Mouse (Mus musculus): ENCODE measurements around the gene Gpr37l1.
"Not testable (repeated sequence)": the region's sequence is repeated elsewhere in the genome, so short reads cannot be mapped to it uniquely, and the experiment has no call there.

Gpr37l1 gene

DNA sequence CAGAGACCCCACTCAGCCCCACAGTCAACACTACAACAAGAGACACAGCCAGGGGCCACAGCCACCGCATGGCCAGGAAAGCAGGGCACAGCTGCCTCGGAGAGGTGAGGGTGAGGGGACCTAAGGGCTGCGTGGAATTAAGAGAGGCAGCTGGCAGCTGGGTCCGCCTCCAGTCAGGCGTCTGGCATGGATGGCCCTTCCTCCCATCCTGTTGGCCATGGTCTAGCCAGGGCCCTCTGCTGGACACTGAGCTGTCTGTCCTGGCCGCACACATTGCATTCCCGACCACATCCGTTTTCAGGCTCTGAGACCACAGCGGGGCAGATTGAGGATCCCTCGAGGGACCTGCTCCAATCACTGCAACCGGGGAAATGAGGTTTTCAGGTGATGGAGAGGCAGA, at the start of gene Gpr37l1:
Gene Gpr37l1 (minus strand): TSS at position 247 of the 400 bp plus-strand sequence.
- DNase-seq (ENCODE audit: low read depth, low spot score), result no peak

- DNase-seq (ENCODE audit: low read depth, low spot score), result peak; percentile 14
Observed at GRCm38 (mm10) chr1:135213772-135214640, 46.5 kb upstream of the Gpr37l1 start.

DNA sequence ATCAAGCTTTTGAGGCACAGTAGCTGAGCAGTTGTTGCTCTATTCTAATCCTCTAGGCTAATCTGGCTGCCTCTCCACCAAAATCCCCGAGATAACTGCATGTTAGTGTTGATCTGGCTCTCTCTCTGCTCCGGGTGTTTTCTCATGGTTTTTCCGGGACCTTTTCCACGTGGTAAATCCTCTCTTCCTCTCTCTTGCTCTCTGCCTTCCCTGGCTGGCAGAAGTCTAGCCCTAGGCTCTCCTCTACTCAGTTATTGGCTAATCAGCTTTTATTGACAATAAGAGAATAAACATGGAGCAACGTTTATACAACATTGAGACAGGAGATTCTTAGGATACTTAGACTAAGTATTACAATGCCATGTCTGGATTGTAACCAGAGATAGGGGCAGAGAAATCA, 42.9 kb upstream of the Gpr37l1 start:
- no peak for DNase-seq (ENCODE audit: low read depth, low spot score)

DNA sequence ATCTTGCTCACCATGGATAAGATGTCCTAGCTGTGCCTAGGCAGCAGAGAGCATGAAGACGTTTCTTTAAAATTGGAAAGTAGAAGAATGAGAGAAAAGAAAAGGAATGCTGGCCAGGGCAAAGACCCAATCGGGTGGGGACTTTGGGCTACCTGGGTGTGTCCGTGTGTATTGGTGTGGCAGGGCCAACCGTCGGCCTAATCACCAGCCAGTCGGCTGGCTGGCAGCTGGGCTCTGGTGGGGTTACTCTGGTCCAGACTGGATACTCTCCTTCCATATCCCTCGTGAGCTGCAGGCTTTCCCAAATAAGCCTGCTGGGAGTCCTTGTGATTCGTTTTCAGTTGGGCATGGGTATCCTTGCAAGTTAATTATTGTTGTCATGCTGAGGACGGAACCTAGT, 41.2 kb upstream of the Gpr37l1 start:
- no peak for DNase-seq (ENCODE audit: low read depth, low spot score)

DNA sequence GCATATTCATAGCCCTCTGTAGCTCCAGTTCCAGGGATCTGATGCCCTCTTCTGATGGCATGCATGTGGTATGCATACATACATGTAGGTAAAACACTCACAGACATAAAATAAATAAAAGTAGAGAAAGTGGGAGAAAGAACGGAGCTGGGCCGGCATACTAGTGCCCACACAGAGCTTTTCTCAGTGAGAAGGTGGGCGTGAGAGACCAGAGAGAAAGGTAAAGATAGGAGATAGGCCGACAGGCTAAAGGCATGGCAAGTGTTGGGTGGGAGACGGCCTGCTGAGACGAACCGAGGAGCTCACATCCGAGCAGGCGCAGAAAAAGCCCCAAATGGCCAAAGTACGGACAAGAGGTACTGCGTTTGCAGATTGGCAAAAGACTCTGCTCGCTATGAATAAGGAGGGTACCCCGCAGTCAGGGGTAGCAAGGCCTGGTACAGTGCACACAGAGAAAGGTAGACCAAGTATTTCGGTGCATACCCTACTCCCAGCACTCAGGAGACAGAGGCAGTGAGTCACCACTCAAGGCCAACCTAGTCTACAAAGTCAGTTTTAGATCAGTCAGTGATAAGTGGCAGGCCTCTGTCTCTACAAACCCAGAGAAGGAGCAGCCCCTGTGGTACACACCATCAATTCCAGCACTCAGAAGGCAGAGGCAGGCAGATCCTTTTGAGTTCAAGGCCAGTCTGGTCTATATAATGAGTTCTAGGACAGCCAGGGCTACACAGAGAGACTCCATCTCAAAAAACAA, 39.3 kb upstream of the Gpr37l1 start:
- no peak for DNase-seq (ENCODE audit: low read depth, low spot score)

DNA sequence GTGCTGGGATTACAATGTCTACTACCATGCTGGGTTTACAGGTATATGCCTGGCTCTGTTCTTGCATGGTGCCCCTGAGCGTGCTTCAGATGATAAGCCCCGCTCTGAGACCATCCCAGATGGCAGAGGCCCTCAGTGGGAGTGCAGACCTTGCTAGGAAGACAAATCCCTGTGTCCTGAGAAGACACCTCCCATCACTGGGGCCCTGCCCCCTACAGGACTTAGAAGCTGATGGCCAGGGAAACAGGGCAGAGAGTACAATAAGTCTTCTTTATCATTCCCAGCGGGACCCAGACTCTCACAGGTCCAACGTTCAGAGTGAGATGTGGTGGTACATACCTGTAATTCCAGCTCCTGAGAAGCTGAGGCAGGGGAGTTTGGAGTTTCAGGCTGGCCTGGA, 37.8 kb upstream of the Gpr37l1 start:
- no peak for DNase-seq (ENCODE audit: low read depth, low spot score)

GRCm38 (mm10) chr1:135204196-135205126, 37.0 kb upstream of the Gpr37l1 start:
- no peak for DNase-seq (ENCODE audit: low read depth, low spot score)

- no peak for DNase-seq (ENCODE audit: low read depth, low spot score)
Observed at GRCm38 (mm10) chr1:135200400-135200799, 32.9 kb upstream of the Gpr37l1 start.

GRCm38 (mm10) chr1:135199014-135199819, 31.7 kb upstream of the Gpr37l1 start:
- DNase-seq (ENCODE audit: low read depth, low spot score), result no peak

DNA sequence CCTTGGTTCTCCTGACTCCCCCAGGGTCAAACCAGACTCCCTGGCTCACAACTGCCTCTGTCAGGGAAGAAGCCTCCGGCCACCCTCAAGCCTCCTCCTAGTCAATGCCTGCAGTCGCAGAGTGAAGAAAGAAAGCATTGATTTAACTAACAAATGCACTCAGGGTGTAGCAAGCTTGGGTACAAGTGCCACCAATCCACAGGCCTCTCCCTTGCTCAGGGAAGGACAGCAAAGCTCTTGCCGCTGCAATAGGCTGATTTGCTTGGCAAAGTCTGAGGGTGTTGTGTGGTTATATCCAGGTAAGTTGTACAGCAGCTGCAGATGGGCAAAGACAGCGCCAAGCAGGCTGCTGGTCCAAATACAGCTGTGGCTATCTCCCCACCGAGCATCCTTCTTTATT, 30.9 kb upstream of the Gpr37l1 start:
- no peak for DNase-seq (ENCODE audit: low read depth, low spot score)

DNA sequence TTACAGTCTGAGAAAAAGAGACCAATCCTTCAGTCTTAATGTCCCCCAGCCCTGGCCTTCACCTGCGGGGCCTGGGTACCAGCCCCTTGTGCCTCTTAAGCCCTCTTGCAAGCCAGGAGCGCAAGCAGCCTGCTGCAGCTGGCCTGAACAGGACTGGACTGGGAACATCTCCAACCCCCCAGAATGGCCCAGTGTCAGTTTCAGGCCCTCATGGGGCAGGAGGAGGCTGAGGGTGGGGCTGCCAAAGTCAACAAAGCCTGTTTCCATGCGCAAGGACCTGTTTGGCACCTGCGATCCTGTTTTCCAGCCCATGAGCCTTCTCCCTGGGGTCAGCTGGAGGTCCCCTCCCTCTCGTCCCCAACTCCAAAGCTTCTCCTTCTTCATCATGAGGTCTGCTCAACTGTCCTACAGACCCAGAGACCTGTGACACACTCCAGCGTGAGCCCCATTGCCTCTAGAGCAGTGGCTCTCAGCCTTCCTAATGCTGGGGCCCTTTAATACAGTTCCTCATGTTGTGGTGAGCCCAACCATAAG, 28.5 kb upstream of the Gpr37l1 start:
- DNase-seq (ENCODE audit: low read depth, low spot score), result no peak

DNA sequence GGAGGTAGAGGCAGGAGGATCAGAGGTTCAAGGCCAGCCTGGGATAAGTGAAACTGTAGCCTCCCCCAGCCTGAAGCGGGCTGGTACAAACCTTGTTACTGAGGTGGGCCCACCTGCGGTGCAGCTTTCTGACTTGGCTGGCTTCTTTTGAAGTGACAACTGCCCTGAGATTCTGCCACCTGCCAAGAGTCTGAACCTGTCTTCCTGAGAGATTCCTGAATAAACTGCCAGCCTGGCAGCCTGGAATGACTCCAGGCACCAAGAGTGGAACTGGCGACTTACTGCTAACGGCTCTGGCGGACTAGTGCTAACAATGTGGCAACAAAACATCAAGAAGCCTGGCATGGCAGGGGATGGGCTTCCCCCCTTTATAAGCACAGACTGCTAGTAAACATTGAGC, 26.9 kb upstream of the Gpr37l1 start:
- DNase-seq (ENCODE audit: low read depth, low spot score), result not testable (repeated sequence)

DNA sequence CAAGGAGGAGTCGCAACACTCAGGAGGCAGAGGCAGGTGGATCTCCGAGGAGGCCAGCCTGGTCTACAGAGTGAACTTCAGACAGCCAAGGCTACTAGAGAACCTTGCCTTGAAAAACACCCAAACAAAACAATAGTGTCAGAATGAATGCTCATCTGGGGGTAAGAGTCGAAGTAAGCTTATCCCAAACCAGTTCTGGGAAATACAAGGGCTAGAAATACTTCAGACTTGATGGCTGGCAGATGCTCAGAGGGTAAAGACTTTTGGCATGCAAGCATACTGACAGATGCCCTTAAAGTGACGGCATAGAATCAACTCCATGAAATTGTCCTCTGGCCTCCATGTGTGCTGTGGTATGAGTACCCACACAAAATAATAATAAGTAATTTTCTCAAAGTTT, 21.7 kb upstream of the Gpr37l1 start:
- no peak for DNase-seq (ENCODE audit: low read depth, low spot score)

- no peak for DNase-seq (ENCODE audit: low read depth, low spot score)
Observed at GRCm38 (mm10) chr1:135188197-135188596, 20.7 kb upstream of the Gpr37l1 start.

DNA sequence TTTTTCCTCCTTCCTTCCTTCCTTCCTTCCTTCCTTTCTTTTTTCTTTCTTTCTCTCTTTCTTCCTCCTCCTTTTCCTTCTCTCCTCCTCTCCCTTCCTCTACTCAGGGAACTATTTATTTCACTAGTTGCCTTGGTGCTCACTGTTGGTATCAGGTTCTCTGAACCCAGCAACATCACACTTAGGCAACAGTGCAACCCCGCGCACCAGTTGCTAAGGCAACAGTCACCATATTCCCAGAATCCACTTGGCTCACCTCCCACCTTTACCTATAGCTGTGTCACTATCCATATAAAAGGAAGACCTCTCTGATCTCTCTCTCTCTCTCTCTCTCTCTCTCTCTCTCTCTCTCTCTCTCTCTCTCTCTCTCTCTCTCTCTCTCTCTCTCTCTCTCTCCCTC, 19.5 kb upstream of the Gpr37l1 start:
- not testable (repeated sequence) for DNase-seq (ENCODE audit: low read depth, low spot score)

- DNase-seq (ENCODE audit: low read depth, low spot score), result no peak
Observed at GRCm38 (mm10) chr1:135186427-135186826, 18.9 kb upstream of the Gpr37l1 start.

- no peak for DNase-seq (ENCODE audit: low read depth, low spot score)
Observed at GRCm38 (mm10) chr1:135185936-135186335, 18.5 kb upstream of the Gpr37l1 start.

DNA sequence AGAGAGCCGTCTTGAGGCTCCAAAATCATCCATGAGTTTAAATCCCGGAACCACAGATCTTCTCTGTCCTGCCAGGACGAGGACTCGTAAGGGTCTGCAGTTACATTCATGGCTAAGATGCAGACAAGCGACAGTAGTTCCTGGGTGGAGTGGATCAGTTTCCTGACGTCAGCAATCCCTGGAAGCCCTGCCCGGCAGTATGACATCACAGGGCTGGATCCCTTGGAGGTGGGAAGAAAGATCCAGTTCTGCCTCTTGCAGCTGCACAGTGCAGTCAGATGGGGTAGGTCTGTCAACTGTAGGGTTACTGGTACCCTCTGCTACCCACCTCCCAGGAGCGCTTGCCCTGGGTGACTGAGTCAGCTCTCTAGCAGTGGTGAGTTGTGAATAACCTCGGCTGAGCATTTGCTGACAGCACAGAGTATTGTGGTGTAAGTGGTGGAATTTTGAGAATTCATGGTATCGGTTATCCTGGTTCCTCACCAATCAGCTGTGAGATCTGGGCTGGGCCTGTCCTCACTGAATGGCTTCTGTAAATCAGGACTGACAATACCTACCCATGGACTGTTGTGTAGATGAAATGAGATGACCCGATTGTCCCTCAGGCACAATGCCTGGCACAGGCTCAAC, 16.6 kb upstream of the Gpr37l1 start:
- DNase-seq (ENCODE audit: low read depth, low spot score), result no peak

- DNase-seq (ENCODE audit: low read depth, low spot score), result no peak
Observed at GRCm38 (mm10) chr1:135183448-135183847, 16.0 kb upstream of the Gpr37l1 start.

DNA sequence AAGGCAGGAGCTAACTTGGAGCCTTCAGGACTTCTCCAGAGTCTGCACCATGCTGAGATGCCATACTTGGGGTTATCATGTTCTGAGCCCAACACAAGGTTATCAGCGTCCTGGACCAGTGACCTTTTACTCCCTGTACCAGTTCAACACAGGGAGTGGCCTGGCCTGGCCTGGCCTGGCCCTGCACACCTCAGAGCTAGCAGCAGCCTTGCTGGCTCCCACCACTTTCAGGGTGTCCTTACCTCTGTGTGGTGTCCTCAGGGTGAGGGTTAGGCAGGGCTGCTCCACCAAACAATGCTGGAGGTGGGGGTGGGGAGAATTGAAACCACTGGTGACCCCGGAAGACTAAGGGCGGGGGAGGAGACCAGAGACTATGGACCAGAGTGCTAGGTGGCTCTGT, 15.5 kb upstream of the Gpr37l1 start:
- DNase-seq (ENCODE audit: low read depth, low spot score), result no peak
